9 mouse cellular contexts compared by ENCODE assay signal in genomic region chr13:58057953-58058870, GRCm38 (mm10). TPM values are rescaled to one million over a fixed set of nuclear protein-coding genes. Genes with fewer than 3 reads are reported as not detected.
DNase-seq lines count a peak whose midpoint lies in the region; ATAC-seq and TF ChIP-seq lines count a peak whose summit lies in the region.
"Had no signal": no experiment of that assay in that cellular context is flagged by ENCODE, and none has a peak within 500 bp of the region (broad histone marks: within the 10 kb centered on the region; RNA-seq: fewer than 3 reads in every experiment).

No protein-coding gene starts in this region.

- WGBS in embryonic facial prominence, embryonic 11.5 days = 38% methylated on average over 17 of the region's 17 CpGs

- peak overlapping the region; percentile 9 for H3K9ac ChIP-seq in embryonic facial prominence, embryonic 11.5 days (replicated peaks; ENCODE audit: low read length)

- CTCF ChIA-PET in Patski (lab: Charles Lee) = no interaction called here

- H3K27me3 ChIP-seq in Patski = no peaks in the 10 kb centered on the region
- H3K27me3 ChIP-seq in embryonic facial prominence, embryonic 11.5 days (ENCODE audit: control insufficient read depth, insufficient read depth, low read length) = no peaks in the 10 kb centered on the region

- no peak overlapping the region for H3K4me3 ChIP-seq in embryonic facial prominence, embryonic 11.5 days (ENCODE audit: low read depth, low read length)

- no peaks in the 10 kb centered on the region for H3K36me3 ChIP-seq in embryonic facial prominence, embryonic 11.5 days (replicated peaks; ENCODE audit: control insufficient read depth, insufficient read depth, low read depth, low read length)

- ATAC-seq in Patski = peak; percentile 26
- ATAC-seq in embryonic facial prominence, embryonic 11.5 days (replicated peaks; ENCODE audit: insufficient number of reproducible peaks, low FRiP score, low TSS enrichment, low read depth) = no peak

- peak overlapping the region; percentile 52; the same call in 1 of the 2 replicates for H3K27ac ChIP-seq in embryonic facial prominence, embryonic 11.5 days (replicated peaks; ENCODE audit: low read depth, low read length)
- H3K27ac ChIP-seq: macrophage had no signal

- POLR2A ChIA-PET in Patski (lab: Charles Lee) = no interaction called here

- no peaks in the 10 kb centered on the region for H3K9me3 ChIP-seq in embryonic facial prominence, embryonic 11.5 days (replicated peaks; ENCODE audit: control insufficient read depth, low read length)

- H3K4me1 ChIP-seq in embryonic facial prominence, embryonic 11.5 days (ENCODE audit: control insufficient read depth, insufficient read depth, low read length) = no peaks in the 10 kb centered on the region

- in situ Hi-C loops in Patski (cut with MboI; ENCODE audit: low pct_unique_long_range_greater_than_20kb) = no loop called here

- intact Hi-C loops in heart, postnatal 10 days (cut with DNase I) = no loop called here

- peak; percentile 15 for DNase-seq in Patski (ENCODE audit: low read depth, low spot score)
- peak; percentile 52 for DNase-seq in embryonic facial prominence, embryonic 11.5 days (ENCODE audit: low spot score)
- DNase-seq in heart, postnatal 10 days = peak; percentile 57 to 75
- DNase-seq in kidney, postnatal 25 days = peak; percentile 60 to 85
- DNase-seq in lung, postnatal 36 days = peak; percentile 65
- no peak for DNase-seq in cerebellum, adult 18-20 months
- DNase-seq in cerebellum, postnatal 25 days = no peak
- no peak for DNase-seq in ovary, postnatal 10 days (ENCODE audit: low spot score)

- no peak for TF ChIP-seq CTCF in Patski (IDR thresholded peaks at IDR 0.05)

- no peak overlapping the region for H3K4me2 ChIP-seq in embryonic facial prominence, embryonic 11.5 days (ENCODE audit: low read depth, low read length)

RNA-seq across cellular contexts. Expression of gene Klhl3, which starts 55.2 kb away (rescaled TPM):
- 0.35 TPM for polyA plus RNA-seq in Patski (2021)
- polyA plus RNA-seq in embryonic facial prominence, embryonic 11.5 days (2014; fragmentation: Nextera tagmentation; extraction: Ambion mirVana) = 1.8 and 2.1 TPM in 2 replicates
- 1 to 10 TPM; 4.3 to 4.8 TPM for total RNA-seq in heart, postnatal 10 days (2021)

Comparison
In these comparisons a context has a peak if more than half of its experiments do, and no peak if none do; other contexts are left out.
1. DNase-seq: peak in Patski (single experiment), embryonic facial prominence, embryonic 11.5 days (single experiment), heart, postnatal 10 days (2 of 2), kidney, postnatal 25 days (2 of 2) and lung, postnatal 36 days (single experiment); none in cerebellum, adult 18-20 months (0 of 2), cerebellum, postnatal 25 days (0 of 2) and ovary, postnatal 10 days (single experiment).